Mouse (Mus musculus): ENCODE results near the gene Upk3a. TPM values are rescaled to one million over a fixed set of nuclear protein-coding genes. Genes with fewer than 3 reads are reported as not detected.

Upk3a gene
- polyA plus RNA-seq (2014; fragmentation: Illumina TruSeq; extraction: RNeasy Lipid Tissue Mini Kit (QIAGEN cat#74804); ENCODE audit: low replicate concordance): not detected

DNA sequence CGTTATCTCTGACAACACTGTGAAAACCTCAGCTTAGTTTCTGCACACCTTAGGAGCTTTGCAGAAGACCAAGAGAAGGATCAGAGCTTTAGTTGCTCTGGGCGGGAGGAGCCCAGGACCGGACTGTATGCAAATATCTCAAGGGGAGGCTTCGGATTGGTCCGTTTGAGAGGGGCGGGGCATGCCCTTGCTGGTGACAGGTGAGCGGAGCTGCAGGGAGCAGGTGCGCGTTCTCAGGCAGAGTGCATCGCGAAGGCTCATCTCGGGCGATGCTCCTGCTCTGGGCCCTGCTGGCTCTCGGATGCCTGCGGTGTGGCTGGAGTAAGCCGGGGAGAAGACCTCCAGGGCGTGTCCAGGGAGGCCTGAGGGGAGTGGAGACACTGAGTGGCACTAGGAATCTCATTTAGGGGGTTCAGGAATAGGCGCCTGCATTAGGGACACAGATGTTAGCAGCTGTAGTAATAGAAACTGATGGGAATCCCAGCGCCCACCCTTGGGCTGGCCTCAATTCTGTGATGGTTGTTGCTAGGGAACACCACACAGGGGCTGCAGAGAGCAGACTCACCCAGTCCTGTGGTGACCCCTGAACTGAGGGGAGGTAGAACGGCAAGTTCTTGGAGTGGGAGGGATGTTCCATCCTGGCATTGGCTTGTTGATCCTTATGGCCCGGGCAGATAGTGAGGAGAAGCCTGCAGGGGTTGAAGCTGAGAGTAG is at the start of gene Upk3a:
TSS of gene Upk3a (plus strand) at position 191 of the 714 bp plus-strand sequence.

DNA sequence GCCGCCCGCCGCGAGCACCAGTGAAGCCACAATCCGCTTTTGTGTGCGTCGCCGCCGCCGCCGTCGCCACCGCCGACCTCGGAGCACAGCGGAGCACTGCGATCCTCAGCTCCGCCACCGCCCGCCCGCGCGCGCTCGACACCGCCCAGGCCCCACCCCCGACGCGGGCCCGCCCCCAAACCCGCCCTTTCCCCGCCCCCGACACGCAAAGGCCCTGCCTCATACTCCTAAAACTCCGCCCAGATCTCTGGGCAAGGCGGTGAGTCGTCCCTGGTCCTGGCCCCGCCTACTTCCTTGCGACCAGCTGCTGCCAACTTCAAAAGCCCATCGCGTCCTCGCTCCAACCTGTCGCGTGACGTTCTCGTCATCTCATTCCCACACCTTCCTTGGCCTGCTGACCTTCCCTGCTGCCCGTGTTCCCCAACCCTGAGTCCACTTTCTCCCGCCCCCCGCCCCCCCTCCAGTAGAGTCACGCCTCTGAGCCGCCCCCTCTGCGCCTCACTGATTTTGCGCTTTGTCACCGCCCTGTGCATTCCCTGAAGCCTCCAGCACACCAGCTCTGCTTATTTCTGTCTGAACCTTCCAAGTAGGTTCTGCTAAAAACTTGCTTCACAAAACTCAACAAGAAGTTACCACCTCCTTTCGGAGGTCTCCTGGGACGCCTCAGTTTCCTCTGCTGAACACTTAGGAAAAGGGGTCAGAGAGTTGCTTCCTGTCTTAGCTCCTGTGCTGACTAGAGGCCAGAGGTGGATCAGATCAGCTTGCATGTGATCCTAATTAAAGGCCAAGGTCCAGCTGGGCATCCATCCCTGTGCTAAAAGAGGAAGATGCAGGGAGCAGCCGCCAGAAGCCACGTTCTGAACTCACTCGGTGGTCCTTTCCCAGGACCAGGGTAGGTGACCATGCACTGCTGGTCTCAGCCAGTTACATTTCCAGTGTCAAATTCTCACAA is 28.8 kb upstream of the Upk3a start, which contains the start of gene 5031439G07Rik:
TSS of gene 5031439G07Rik (minus strand) at position 678 of the 952 bp plus-strand sequence.

DNA sequence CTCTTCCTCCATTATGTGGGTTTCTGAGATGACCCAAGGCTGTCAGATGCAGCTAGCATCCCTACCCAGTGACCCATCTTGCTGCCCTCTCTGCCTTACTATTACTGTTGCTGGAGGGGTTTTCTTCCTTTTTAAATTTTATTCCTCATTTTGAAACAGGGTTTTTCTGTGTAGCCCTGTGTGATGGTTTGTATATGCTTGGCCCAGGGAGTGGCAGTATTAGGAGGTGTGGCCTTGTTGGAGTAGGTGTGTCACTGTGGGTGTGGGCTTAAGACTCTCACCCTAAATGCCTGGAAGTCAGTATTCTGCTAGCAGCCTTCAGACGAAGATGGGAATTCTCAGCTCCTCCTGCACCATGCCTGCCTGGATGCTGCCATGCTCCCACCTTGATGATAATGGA is 11.7 kb downstream of the Upk3a start, which contains the start of gene Fam118a:
TSS of gene Fam118a (plus strand) at position 301 of the 400 bp plus-strand sequence.

Other genes with a start within 250 kb of the Upk3a start
- 0.15 TPM for gene Phf21b, start 161.1 kb upstream of the Upk3a start, polyA plus RNA-seq (2014; fragmentation: Illumina TruSeq; extraction: RNeasy Lipid Tissue Mini Kit (QIAGEN cat#74804); ENCODE audit: low replicate concordance)
- 0.45 TPM for gene Gm29666, start 97.1 kb upstream of the Upk3a start, polyA plus RNA-seq (2014; fragmentation: Illumina TruSeq; extraction: RNeasy Lipid Tissue Mini Kit (QIAGEN cat#74804); ENCODE audit: low replicate concordance)
- 16.5 TPM for gene Nup50, start 93.7 kb upstream of the Upk3a start, polyA plus RNA-seq (2014; fragmentation: Illumina TruSeq; extraction: RNeasy Lipid Tissue Mini Kit (QIAGEN cat#74804); ENCODE audit: low replicate concordance)
- gene 5031439G07Rik, start 28.6 kb upstream of the Upk3a start, polyA plus RNA-seq (2014; fragmentation: Illumina TruSeq; extraction: RNeasy Lipid Tissue Mini Kit (QIAGEN cat#74804); ENCODE audit: low replicate concordance): 8.8 TPM
- 36.3 TPM for gene Fam118a, start 11.8 kb downstream of the Upk3a start, polyA plus RNA-seq (2014; fragmentation: Illumina TruSeq; extraction: RNeasy Lipid Tissue Mini Kit (QIAGEN cat#74804); ENCODE audit: low replicate concordance)
- not detected for gene Smc1b, start 114.8 kb downstream of the Upk3a start, polyA plus RNA-seq (2014; fragmentation: Illumina TruSeq; extraction: RNeasy Lipid Tissue Mini Kit (QIAGEN cat#74804); ENCODE audit: low replicate concordance)
- gene Ribc2, start 114.9 kb downstream of the Upk3a start, polyA plus RNA-seq (2014; fragmentation: Illumina TruSeq; extraction: RNeasy Lipid Tissue Mini Kit (QIAGEN cat#74804); ENCODE audit: low replicate concordance): not detected
- gene Fbln1, start 188.8 kb downstream of the Upk3a start, polyA plus RNA-seq (2014; fragmentation: Illumina TruSeq; extraction: RNeasy Lipid Tissue Mini Kit (QIAGEN cat#74804); ENCODE audit: low replicate concordance): 15.1 TPM